Mouse (Mus musculus): Measurements from ENCODE around the gene Srrm3. TPM values are rescaled to one million over a fixed set of nuclear protein-coding genes. Genes with fewer than 3 reads are reported as not detected.

Gene Srrm3
- polyA plus RNA-seq, 1 experiment from 2014 or later = 59.8 TPM

DNA sequence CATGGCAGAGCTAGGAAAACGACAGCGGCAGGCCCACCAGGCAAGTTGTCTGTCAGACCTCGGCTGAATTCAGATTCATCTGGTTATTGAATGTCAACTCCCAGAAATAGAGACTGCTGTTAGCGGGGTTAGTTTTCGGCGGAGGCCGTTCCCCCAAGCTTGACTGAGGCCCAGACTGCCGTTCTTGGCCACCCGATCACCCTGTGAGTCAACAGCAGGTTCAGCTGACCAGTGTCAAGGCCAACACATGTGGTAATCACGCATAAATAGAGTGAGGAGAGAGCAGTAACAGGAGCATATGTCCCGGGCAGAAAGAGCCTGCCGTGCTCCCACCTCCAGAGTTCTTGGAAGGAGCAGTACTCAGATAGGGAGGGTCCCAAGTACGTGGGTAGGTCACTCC, 100.6 kb downstream of the Srrm3 start:
- no peak overlapping the region for H3K9ac ChIP-seq (replicated peaks; ENCODE audit: low read length)
- no peak overlapping the region for H3K4me3 ChIP-seq (replicated peaks; ENCODE audit: low read depth, low read length)
- no peak for ATAC-seq (ENCODE audit: low FRiP score, low TSS enrichment)

DNA sequence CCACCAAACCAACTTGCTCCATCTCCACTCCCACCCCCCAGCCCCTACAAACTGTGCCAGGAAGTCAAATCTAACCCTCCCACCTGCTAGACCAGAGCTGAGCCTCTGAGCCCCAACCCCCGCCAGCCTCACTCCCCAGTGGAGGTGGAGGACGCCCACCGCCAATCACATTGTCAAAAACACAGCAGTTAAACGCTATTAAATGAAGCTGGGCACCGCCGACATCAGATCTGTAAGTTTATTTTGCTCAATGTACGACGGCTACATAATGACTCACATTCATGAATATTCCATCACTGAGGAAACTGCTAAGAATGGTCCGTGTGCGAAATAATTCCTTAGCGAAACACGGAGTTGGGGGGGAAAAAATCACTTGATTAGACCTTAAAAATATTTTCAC, 101.5 kb downstream of the Srrm3 start:
- no peak overlapping the region for H3K9ac ChIP-seq (replicated peaks; ENCODE audit: low read length)
- no peaks in the 10 kb centered on the region for H3K9me3 ChIP-seq (ENCODE audit: control insufficient read depth, low read length)
- WGBS = 66% methylated on average over 12 of the region's 12 CpGs
- 0 out of 2 replicates have a peak overlapping the region, but pooled peaks have one; percentile 1 for H3K27ac ChIP-seq (replicated peaks; ENCODE audit: low read depth, low read length)
- peaks cover 62% of the 10 kb centered on the region for H3K36me3 ChIP-seq (ENCODE audit: control insufficient read depth, insufficient read depth, low read length)
- ATAC-seq (ENCODE audit: low FRiP score, low TSS enrichment) = no peak
- peaks cover 10% of the 10 kb centered on the region; the same call in 1 of the 2 replicates for H3K4me1 ChIP-seq (ENCODE audit: control insufficient read depth, insufficient read depth, low read length)
- DNase-seq = no peak
- H3K4me2 ChIP-seq (ENCODE audit: low read length) = no peak overlapping the region
- H3K4me3 ChIP-seq (replicated peaks; ENCODE audit: low read depth, low read length) = no peak overlapping the region
- H3K27me3 ChIP-seq (ENCODE audit: control insufficient read depth, insufficient read depth, low read length) = no peaks in the 10 kb centered on the region

More for the DNA sequence above, 100.6 kb downstream of the Srrm3 start:
- H3K27me3 ChIP-seq (ENCODE audit: control insufficient read depth, insufficient read depth, low read length) = no peaks in the 10 kb centered on the region
- H3K9me3 ChIP-seq (ENCODE audit: control insufficient read depth, low read length) = no peaks in the 10 kb centered on the region
- H3K4me2 ChIP-seq (ENCODE audit: low read length) = no peak overlapping the region
- H3K27ac ChIP-seq (replicated peaks; ENCODE audit: low read depth, low read length) = no peak overlapping the region
- H3K36me3 ChIP-seq (ENCODE audit: control insufficient read depth, insufficient read depth, low read length) = peaks cover 62% of the 10 kb centered on the region
- WGBS = 85% methylated on average over 13 of the region's 13 CpGs
- DNase-seq = no peak
- peaks cover 15% of the 10 kb centered on the region; the same call in 1 of the 2 replicates for H3K4me1 ChIP-seq (ENCODE audit: control insufficient read depth, insufficient read depth, low read length)

DNA sequence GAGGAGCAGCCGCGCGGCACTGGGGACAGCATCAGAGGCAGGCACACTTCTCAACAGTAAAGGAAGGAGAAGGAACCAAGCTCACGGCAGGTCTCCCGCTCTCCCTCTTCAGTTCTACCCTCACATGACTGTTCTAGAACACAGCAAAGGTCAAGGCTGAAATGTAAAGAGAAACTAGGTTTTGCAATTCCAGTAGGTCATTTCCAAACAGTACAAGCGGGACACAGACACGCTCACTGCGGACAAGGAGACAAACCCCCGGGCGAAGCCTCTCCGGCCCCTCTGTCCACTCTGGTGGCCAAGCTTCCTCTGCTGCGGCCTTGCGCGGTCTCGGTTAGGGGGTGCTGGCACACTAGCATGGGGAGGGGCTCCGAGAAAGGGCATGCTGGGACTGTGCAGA, 102.3 kb downstream of the Srrm3 start:
- ATAC-seq (ENCODE audit: low FRiP score, low TSS enrichment) (no peak), DNase-seq (no peak)
- Histone ChIP-seq H3K27me3 (ENCODE audit: control insufficient read depth, insufficient read depth, low read length) (no peaks in the 10 kb centered on the region), H3K9me3 (ENCODE audit: control insufficient read depth, low read length) (no peaks in the 10 kb centered on the region), H3K36me3 (ENCODE audit: control insufficient read depth, insufficient read depth, low read length) (peaks cover 70% of the 10 kb centered on the region), H3K27ac (replicated peaks; ENCODE audit: low read depth, low read length) (no peak overlapping the region), H3K4me2 (ENCODE audit: low read length) (no peak overlapping the region), H3K4me1 (ENCODE audit: control insufficient read depth, insufficient read depth, low read length) (peaks cover 5% of the 10 kb centered on the region; the same call in 1 of the 2 replicates), H3K9ac (replicated peaks; ENCODE audit: low read length) (no peak overlapping the region), H3K4me3 (replicated peaks; ENCODE audit: low read depth, low read length) (no peak overlapping the region)
- 94% methylated on average over 16 of the region's 16 CpGs for WGBS

DNA sequence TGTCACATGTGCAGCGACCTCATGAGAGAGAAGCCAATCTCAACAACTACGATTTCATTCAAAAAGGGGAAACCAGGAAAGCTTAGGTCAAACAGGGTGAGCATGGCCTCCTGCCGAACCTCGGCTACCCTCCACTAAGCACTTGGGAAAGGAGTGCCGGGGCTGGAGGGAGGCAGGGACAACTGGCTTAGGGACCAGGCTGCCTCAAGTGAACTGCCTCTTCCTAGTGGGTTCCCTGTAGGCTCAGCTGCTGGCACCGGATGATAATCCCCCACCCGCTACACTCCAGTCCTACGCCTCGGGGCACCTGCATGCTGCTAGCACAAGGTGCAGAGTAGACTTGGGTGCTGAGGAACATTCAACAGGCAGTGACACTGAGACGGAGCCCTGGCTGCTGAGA, 103.0 kb downstream of the Srrm3 start:
- Histone ChIP-seq H3K4me2 (ENCODE audit: low read length) (no peak overlapping the region), H3K27me3 (ENCODE audit: control insufficient read depth, insufficient read depth, low read length) (no peaks in the 10 kb centered on the region), H3K4me1 (ENCODE audit: control insufficient read depth, insufficient read depth, low read length) (no peaks in the 10 kb centered on the region; the same call in 1 of the 2 replicates), H3K27ac (replicated peaks; ENCODE audit: low read depth, low read length) (no peak overlapping the region), H3K9ac (replicated peaks; ENCODE audit: low read length) (no peak overlapping the region), H3K9me3 (ENCODE audit: control insufficient read depth, low read length) (no peaks in the 10 kb centered on the region), H3K4me3 (replicated peaks; ENCODE audit: low read depth, low read length) (no peak overlapping the region), H3K36me3 (ENCODE audit: control insufficient read depth, insufficient read depth, low read length) (peaks cover 72% of the 10 kb centered on the region)
- no peak for ATAC-seq (ENCODE audit: low FRiP score, low TSS enrichment)
- DNase-seq = no peak
- WGBS = 87% methylated on average over 10 of the region's 10 CpGs

DNA sequence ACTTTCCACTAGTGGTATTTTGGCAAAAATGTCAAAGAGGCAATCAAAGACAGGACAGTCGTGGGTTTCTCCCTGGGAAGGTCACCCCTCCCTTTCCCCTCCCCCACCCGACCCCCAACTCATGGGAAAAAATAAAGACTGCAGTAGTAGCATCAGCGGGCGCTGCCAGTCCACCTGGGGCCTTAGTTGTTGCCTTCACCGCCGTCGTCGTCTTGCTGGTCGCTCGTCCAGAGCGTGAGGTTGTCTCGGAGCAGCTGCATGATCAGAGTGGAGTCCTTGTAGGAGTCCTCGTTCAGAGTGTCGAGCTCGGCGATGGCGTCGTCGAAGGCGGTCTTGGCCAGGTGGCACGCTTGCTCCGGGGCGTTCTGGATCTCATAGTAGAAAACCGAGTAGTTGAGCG, 104.1 kb downstream of the Srrm3 start:
- H3K4me2 ChIP-seq (ENCODE audit: low read length) = no peak overlapping the region
- no peak for ATAC-seq (ENCODE audit: low FRiP score, low TSS enrichment)
- H3K4me1 ChIP-seq (ENCODE audit: control insufficient read depth, insufficient read depth, low read length) = no peaks in the 10 kb centered on the region
- H3K9ac ChIP-seq (replicated peaks; ENCODE audit: low read length) = no peak overlapping the region
- H3K9me3 ChIP-seq (ENCODE audit: control insufficient read depth, low read length) = no peaks in the 10 kb centered on the region
- WGBS = 93% methylated on average over 25 of the region's 25 CpGs
- no peak overlapping the region for H3K4me3 ChIP-seq (replicated peaks; ENCODE audit: low read depth, low read length)
- H3K36me3 ChIP-seq (ENCODE audit: control insufficient read depth, insufficient read depth, low read length) = peaks cover 74% of the 10 kb centered on the region
- no peak for DNase-seq
- H3K27me3 ChIP-seq (ENCODE audit: control insufficient read depth, insufficient read depth, low read length) = no peaks in the 10 kb centered on the region
- no peak overlapping the region for H3K27ac ChIP-seq (replicated peaks; ENCODE audit: low read depth, low read length)

DNA sequence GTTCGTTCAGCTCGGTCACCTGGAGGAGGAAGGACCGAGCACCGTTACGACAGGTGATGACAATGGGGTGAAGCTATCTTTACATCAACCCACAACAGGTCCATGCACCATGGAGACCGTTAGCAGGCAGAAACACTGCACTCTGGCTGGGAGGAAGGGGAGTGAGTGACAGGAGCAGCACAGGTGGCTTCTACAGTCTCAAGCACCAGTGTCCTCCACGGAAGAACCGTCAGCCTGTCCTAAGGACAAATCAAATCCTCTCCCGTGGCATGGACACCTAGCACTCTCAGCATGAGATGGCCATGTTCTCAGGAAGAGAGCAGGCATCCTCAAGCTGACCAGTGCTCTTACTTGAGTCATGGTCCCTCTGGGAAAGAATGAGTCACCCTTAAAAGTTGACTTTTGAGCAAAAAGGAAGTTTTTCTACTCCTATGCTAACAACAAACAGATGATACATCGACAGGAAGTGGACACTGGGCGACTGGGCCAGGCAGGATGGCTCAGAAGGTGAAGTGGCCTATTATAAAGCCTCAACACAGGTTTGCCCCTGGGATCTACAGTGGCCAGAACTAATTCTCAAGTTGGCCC, 105.0 kb downstream of the Srrm3 start:
- no peak for DNase-seq
- H3K4me2 ChIP-seq (ENCODE audit: low read length) = no peak overlapping the region
- no peaks in the 10 kb centered on the region for H3K4me1 ChIP-seq (ENCODE audit: control insufficient read depth, insufficient read depth, low read length)
- H3K36me3 ChIP-seq (ENCODE audit: control insufficient read depth, insufficient read depth, low read length) = peaks cover 72% of the 10 kb centered on the region
- no peak overlapping the region for H3K4me3 ChIP-seq (replicated peaks; ENCODE audit: low read depth, low read length)
- WGBS = 93% methylated on average over 11 of the region's 11 CpGs
- H3K9ac ChIP-seq (replicated peaks; ENCODE audit: low read length) = no peak overlapping the region
- no peaks in the 10 kb centered on the region for H3K9me3 ChIP-seq (ENCODE audit: control insufficient read depth, low read length)
- ATAC-seq (ENCODE audit: low FRiP score, low TSS enrichment) = no peak
- H3K27ac ChIP-seq (replicated peaks; ENCODE audit: low read depth, low read length) = no peak overlapping the region
- no peaks in the 10 kb centered on the region for H3K27me3 ChIP-seq (ENCODE audit: control insufficient read depth, insufficient read depth, low read length)

DNA sequence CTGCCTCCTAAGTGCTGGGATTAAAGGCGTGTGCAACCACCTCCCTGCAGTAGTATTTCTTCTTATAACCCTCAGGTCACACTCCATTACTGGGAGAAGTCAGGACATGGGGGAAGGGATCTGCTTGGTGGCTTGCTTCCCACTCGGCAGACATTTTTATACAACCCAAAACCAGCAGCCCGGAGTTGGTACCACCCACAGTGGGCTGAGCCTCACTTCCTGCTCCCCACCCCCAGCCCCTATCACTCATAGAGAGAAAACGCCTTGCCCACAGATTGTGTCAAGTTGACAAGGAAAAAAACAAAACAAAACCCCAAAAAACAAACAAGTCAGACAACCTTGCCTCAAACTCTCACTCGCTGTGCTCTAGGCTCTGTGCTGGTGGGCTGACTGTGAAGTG, 106.5 kb downstream of the Srrm3 start:
- Histone ChIP-seq H3K4me3 (replicated peaks; ENCODE audit: low read depth, low read length) (no peak overlapping the region), H3K27ac (replicated peaks; ENCODE audit: low read depth, low read length) (no peak overlapping the region), H3K36me3 (ENCODE audit: control insufficient read depth, insufficient read depth, low read length) (peaks cover 77% of the 10 kb centered on the region), H3K27me3 (ENCODE audit: control insufficient read depth, insufficient read depth, low read length) (no peaks in the 10 kb centered on the region), H3K9ac (replicated peaks; ENCODE audit: low read length) (no peak overlapping the region), H3K9me3 (ENCODE audit: control insufficient read depth, low read length) (no peaks in the 10 kb centered on the region), H3K4me1 (ENCODE audit: control insufficient read depth, insufficient read depth, low read length) (no peaks in the 10 kb centered on the region), H3K4me2 (ENCODE audit: low read length) (no peak overlapping the region)
- 91% methylated on average over 5 of the region's 5 CpGs for WGBS
- ATAC-seq (ENCODE audit: low FRiP score, low TSS enrichment) (no peak), DNase-seq (no peak)

DNA sequence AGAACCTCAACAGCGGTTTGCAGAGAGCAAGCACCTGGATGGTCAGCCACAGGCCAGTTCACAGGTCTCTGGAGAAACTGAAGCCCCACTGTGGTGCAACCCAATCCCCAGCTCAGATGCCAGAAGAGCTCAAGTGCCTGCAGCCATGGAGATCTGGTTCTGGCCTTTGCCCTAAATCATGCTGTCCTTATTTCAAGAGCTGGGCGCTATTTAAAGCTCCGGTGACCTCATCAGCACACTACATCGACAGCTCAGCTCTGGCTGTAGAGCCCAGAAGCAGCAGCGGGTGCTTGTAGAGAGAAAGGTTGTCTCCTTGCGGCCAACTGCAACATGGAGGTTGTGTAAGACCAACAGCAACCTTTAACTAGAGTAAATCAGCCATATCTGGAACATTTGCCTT, 107.5 kb downstream of the Srrm3 start:
- no peak for DNase-seq
- Histone ChIP-seq H3K9me3 (ENCODE audit: control insufficient read depth, low read length) (no peaks in the 10 kb centered on the region), H3K36me3 (ENCODE audit: control insufficient read depth, insufficient read depth, low read length) (peaks cover 80% of the 10 kb centered on the region), H3K27ac (replicated peaks; ENCODE audit: low read depth, low read length) (no peak overlapping the region), H3K4me3 (replicated peaks; ENCODE audit: low read depth, low read length) (no peak overlapping the region), H3K4me2 (ENCODE audit: low read length) (no peak overlapping the region), H3K27me3 (ENCODE audit: control insufficient read depth, insufficient read depth, low read length) (no peaks in the 10 kb centered on the region), H3K4me1 (ENCODE audit: control insufficient read depth, insufficient read depth, low read length) (no peaks in the 10 kb centered on the region), H3K9ac (replicated peaks; ENCODE audit: low read length) (no peak overlapping the region)
- 91% methylated on average over 6 of the region's 6 CpGs for WGBS
- ATAC-seq (ENCODE audit: low FRiP score, low TSS enrichment) = no peak

DNA sequence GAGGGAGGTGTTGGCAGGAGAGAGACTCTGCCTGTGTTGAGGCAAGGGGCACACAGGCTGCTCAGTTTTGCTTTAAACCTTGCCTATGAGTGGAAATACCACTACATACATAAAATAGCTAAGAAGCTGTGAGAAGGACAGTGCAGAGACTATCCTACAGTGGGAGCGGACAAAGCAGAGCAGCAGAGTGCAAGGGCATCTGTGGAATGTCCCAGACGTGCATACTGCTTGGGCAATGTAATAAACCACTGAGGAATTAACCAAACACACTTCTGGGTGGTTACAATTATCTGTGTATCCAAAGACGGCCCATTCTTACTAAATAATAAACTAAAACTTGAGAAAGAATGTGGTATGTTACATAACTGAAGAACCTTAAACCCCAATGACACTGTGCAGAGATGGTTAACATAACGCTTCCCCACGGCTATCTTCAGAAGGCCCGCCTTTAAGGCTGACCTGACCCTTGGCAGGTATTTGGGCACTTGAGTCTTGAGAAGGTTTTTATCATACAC, 109.4 kb downstream of the Srrm3 start:
- Histone ChIP-seq H3K9ac (replicated peaks; ENCODE audit: low read length) (no peak overlapping the region), H3K9me3 (ENCODE audit: control insufficient read depth, low read length) (no peaks in the 10 kb centered on the region), H3K27me3 (ENCODE audit: control insufficient read depth, insufficient read depth, low read length) (no peaks in the 10 kb centered on the region), H3K4me2 (ENCODE audit: low read length) (no peak overlapping the region), H3K4me3 (replicated peaks; ENCODE audit: low read depth, low read length) (no peak overlapping the region), H3K4me1 (ENCODE audit: control insufficient read depth, insufficient read depth, low read length) (0 out of 2 replicates have a peak, but pooled peaks cover 5% of the 10 kb centered on the region), H3K36me3 (ENCODE audit: control insufficient read depth, insufficient read depth, low read length) (peaks cover 79% of the 10 kb centered on the region), H3K27ac (replicated peaks; ENCODE audit: low read depth, low read length) (no peak overlapping the region)
- ATAC-seq (ENCODE audit: low FRiP score, low TSS enrichment) = no peak
- WGBS = 92% methylated on average over 6 of the region's 6 CpGs
- no peak for DNase-seq
